Mouse (Mus musculus): ENCODE data around the gene Ifna16.

- TF ChIP-seq CTCF (IDR thresholded peaks at IDR 0.05; ENCODE audit: control insufficient read depth, insufficient read depth, low read length): no peak
- no peak for TF ChIP-seq POLR2A (IDR thresholded peaks at IDR 0.05; ENCODE audit: borderline replicate concordance, control insufficient read depth, low read depth, low read length)
These were observed 22.1 kb upstream of the Ifna16 start for GRCm38 (mm10) chr4:88698781-88699180.

Measured in bone marrow, adult 2 months (tissue).